Mouse (Mus musculus): ENCODE results near the gene Eif4e1b.
A peak's percentile ranks its signal among the peaks of the same experiment; 100 is the strongest.
"Not testable (repeated sequence)": the region's sequence is repeated elsewhere in the genome, so short reads cannot be mapped to it uniquely, and the experiment has no call there.

Gene Eif4e1b

DNA sequence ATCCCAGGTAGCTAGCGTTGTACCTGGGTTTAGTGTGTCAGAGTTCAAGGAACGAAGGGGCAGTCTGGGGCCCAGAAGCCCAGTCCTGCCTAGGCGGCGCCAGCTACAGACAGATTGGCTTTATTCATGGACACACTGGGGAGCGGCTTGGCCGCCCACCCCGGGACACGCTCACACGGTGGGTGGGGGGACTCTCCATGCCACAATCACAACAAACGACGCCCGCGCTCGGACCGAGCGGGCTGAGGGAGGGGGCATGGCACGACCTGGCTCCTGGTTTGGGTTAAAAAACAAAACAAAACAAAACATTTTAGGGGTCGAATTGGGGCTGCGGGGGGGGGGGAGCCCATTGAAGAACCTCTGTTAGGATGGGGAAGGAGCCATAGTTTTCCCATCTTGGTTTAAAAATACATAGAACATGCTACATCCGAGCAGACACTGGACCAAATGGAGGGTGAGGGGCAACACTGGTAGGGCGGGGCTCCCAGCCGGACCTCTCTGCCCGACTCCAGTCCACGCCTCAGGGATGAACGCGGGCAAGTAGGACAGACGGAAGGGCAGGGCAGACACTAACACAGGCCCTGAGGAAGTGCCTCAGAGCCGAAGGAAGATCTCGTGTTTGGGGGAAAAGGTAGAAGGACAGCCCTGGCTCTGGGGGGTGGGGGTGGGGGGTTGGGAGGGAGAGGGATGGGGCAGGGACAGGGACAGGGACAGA lies 24.9 kb upstream of the Eif4e1b start:
- no peak for DNase-seq (ENCODE audit: extremely low read depth, insufficient read length, low spot score)

DNA sequence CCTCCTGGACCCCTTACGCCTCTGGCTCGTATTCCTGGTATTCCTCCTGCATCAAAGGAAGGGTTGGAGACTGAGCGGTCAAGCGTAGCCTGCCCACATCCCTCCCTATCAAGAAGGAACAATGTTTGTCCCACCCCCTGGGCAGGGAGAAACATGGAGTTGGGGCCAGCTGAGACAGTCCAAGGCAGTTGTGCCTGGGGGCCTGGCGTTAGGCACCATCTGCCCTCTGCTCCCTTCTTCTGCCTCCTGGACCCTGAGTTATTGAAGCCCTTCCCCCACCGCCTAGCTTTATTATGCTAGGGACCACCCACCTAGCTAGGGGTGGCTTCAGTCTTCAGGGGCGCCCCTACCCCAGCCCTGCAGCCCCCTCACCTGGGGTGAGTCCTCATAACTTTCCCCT lies 24.3 kb upstream of the Eif4e1b start:
- no peak for DNase-seq (ENCODE audit: extremely low read depth, insufficient read length, low spot score)

DNA sequence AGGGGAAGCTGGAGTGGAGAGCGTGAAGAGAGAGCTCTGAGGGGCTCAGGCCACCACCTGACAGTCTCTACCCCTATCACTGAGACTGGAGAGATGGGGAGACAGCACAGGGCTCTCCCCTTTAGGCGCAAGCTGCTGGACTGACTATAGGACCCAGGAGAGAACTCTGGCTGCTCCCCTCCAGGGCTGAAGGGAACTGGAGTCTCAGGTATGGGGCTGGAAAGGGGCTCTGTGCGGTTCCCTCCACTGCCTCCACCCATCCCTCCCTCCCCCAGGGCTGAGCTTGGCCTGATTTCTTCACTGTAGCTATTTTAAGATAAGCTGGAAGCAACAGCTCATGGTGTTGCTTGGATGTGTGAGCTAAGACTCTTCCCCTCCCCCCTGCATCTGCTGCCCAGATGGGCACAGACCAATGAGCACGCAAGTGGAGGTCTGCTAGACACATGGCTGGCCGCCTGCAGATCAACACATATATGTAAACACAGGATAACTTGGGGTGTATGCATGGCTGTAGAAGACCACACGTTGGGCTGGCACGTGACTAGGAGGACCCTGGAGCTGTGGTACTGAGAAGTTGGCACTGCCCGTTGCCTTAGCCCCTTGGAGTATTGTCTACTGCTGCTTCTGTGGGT lies 23.5 kb upstream of the Eif4e1b start:
- no peak for DNase-seq (ENCODE audit: extremely low read depth, insufficient read length, low spot score)

DNA sequence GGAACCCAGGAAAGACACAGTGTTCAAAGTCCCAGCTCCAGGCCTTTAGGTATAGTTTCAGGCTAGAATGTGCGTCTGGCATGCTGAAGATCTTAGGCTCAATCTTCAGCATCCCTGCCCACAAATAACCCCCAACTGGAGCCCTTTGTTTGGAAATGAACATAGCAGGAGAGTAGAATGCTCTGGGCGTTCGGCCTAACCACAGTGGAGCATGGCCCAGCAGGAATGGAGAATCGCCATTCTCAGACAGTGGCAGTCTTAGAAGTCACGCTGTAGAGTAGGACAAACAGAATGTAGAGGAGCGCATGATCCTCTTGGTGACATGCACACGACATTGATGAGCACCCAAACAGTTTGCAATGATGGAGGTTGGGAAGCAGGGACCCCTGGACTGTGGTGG lies 22.9 kb upstream of the Eif4e1b start:
- DNase-seq (ENCODE audit: extremely low read depth, insufficient read length, low spot score), result no peak

DNA sequence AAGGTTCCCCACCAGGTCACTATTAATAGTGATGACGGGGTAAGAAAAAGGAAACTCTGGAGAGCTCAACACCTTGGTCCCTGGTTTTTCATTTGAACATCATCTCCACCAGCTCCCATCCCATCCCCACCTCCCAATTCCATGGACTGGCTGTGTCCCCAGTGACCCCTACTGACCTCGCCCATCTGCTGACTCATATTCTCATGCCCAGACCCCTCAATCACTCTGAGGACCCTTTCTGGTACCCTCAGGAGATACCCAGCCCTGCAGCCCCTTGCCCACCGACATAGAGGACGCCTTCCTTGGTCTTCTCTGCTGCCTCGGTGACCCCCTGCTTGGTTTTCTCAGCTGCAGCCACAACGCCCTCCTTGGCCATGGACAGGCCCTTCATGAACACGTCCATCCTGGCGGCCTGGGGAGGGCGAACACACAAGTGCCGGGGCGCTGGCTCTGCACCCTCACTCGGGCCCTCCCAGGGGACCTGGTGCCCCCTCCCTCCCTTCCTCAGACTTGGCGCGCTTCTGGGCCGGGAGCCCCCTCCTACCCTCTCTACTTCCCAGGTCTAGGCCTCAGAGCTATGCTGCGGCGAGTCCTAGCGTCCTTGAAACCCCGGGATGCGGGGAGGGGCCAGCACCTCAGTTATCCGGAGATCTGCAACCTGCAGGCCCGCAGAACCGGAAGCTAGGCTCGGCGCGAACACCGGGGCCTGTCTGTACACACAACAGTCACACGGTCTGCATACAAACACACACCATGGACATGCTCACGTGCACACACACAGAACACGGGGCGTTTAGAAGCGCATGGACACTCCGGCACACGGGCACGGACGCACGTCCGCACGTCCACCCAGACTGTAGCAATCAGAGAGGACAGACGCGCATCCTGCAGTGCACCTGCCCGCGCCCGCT lies 18.3 kb upstream of the Eif4e1b start:
- no peak for DNase-seq (ENCODE audit: extremely low read depth, insufficient read length, low spot score)

DNA sequence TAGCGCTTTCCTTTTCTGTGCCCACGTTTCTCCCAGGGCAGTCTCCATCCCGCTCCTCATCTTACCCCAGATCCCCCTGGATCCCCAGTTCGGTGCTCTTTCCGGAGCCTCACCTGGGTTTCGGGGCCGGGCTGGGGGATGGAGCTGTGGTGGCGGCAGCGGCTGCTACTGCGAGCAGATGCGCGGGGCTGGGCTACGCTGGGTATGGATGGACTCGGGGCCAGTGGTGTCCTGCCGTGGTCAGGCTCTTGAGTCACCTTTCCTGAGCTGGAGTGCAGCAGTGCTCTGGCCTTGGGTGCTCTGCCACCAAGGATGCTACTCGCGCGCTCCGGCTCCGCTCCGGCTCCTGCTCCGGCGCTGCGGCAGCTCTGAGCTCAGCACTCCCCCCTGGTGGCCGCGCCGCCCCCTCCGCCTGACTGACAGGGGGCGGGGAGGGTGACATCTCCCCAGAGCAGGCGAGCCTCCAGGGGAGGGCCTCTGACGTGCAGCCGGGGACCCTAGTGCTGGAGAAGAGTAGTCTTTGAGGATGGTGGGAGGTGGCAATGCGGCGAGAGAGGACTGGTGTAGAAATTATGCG lies 17.5 kb upstream of the Eif4e1b start, which contains the start of gene Sncb:
Gene Sncb (minus strand): TSS at position 404 of the 577 bp plus-strand sequence.
- DNase-seq (ENCODE audit: extremely low read depth, insufficient read length, low spot score), result no peak

DNA sequence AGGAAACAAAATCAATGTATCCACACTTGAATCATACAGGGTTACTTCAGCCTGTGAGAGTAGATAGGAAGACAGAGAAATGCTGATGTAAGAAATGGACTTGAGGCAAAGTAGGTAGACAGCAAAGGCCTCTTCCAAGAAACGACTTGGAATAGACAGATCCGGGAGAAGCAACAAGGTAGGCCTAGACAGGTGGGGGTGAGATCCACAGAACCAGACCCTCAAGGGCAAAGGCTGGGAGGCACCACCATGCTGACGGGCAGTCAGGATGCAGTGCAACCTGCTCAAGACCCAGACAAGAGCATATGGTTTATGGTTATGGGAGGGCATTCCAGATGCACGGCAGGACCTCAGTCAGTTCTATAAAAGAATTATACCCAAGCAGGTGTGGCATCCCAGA lies 16.8 kb upstream of the Eif4e1b start:
- DNase-seq (ENCODE audit: extremely low read depth, insufficient read length, low spot score), result no peak

DNA sequence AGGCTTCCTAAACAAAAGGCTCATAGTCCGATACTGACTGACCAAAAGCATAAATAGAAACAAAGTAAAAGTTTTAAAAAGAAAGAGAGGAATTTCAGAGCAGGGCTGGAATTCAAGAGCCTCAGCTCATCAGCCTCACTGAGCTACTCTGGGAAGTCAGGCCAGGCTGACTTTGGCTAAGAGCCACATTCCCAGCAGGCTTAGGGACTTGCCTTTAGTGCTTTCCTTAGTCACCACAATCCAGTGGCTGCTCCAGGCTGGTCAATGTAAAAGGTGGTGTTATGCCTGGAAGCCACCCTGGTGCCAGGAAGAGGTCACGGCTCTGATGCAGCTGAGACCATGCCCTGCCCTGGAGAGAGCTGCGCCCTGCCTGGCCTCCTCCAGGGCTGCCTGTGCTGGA lies 3.2 kb upstream of the Eif4e1b start:
- no peak for DNase-seq (ENCODE audit: extremely low read depth, insufficient read length, low spot score)

DNA sequence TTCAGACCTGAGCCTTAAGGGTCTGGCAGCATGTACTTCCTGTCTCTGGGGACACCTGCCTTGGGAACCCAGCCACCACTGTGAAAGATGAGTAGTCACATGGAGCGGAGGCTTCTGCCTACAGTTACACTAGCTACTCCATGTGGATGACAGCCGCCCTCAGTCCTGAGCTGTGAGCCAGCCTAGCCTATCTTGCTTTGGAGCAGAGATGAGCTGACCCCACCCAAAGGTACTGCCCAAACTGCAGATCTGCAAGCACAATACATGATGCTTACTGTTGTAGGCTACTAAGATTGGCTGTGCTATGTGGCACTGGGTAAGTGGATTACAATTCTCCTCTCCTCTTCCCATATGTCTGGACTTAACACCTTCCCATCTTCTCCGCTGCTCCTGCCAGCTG lies 2.7 kb upstream of the Eif4e1b start:
- no peak for DNase-seq (ENCODE audit: extremely low read depth, insufficient read length, low spot score)

DNA sequence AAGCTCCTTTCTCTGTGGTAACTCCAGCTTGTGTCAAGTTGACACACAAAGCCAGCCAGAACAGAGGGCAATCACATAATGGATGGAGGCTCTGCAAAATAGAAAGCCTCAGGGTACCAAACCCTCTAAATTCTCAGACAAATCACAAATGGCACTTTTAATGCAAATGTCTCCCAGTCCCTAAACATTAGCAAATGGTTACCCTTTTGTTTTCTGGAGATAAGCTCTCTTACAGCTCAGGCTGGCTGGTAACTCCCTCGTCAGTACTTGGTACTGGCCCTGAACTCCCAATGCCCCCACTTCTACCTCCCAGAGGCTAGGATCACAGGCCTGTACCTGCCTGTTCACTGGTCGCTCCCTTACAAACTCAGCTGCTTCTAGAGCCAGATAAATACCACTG lies 563 bp upstream of the Eif4e1b start:
- DNase-seq (ENCODE audit: extremely low read depth, insufficient read length, low spot score), result no peak

DNA sequence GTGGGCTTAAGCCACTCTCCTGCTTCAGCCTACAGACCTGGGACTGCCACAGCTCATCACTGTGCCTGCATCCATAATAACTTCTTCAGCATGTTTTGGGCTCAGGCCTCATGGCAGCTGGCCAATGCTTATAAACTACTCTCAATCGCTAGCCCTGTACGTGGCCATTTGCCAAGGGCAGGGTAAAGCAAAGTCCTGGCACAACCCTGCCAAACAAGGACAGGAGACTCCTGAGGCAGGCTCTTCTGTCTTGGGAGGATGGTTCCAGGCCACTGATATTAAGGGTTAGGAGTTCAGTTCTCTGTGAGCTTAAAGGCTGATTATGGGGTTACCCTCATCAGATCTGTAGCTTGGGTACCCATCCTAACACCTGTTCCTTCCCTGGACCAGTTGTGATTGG lies 3.8 kb downstream of the Eif4e1b start:
- DNase-seq (ENCODE audit: extremely low read depth, insufficient read length, low spot score), result not testable (repeated sequence)

DNA sequence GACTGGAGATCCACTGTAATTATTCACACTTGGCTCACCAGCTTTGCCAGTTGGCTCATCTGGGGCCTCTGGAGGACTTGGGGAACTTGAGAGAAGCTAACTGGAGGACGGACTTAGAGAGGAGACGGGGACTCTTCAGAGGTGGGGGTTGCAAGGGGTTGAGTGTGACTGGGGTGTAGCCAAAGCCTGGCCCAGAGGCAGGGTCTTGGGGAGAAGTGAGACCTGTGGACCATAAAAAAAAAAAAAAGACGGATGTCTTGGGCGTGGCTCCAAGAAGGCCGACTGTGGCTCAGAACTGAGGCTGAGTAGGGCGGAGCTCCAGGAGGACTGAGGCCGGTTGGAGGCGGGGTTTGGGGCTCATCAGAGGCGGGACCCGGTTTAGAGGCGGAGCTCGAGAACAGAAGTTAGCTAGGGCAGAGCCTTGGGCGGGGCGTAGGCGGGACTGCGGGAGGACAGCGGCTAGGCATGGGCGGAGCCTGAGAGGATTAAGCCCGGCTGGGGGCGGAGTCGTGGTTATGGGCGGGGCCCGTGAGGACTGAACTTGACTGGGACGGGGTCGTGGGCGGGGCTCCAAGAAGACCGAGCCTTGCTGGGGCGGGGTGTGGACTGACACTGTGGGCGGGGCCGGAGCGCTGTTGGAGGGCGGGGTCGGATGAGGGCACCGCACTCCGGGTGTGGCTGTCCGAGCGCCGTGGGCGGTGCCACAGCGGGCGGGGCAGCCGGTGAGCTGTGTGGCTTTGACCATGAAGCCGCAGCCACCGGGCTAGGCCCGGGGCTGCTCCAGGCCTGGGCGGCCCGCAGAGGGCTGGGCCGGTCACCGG lies 5.2 kb downstream of the Eif4e1b start, which contains the start of gene Tspan17:
Gene Tspan17 (plus strand): TSS at position 638 of the 821 bp plus-strand sequence.
- peak; percentile 100 for DNase-seq (ENCODE audit: extremely low read depth, insufficient read length, low spot score)

DNA sequence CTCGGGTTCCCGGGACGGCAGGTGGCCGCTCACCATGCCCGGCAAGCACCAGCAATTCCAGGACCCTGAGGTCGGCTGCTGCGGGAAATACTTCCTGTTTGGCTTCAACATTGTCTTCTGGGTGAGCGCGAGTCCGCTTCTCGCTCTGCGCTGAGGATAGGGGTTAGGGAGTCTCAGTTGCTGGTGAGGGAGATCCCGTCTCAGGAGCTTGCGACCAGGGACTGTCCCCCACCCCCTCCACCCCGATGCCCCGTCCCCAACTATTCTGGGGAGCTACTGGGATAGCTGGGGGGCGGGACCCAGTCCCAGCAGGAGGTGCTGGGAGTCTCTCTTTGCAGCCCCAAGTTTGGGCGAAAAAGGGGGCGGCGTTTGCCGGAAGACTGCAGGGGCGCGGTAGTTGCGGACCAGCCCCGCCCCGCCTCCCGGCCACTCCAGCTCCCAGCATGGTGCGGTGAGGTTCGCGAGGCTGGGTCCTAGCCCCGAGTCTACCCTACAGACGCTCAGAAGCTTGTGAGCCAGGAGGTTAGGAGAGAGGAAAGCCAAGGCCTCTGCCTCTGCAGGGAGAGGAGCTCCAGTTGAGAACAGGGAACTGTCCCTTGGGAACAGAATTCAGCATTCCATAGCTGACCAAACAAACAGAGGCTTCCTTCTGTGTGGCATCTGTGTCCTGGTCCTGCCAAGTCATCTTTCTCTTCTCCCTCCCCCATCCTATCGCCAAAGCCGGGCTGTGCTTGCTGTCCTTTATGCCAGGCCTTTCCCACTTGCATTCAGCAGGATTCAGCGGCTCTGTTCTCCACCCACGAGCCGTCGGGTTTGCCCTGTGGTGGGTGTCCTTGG lies 6.0 kb downstream of the Eif4e1b start:
- peak; percentile 91 for DNase-seq (ENCODE audit: extremely low read depth, insufficient read length, low spot score)

DNA sequence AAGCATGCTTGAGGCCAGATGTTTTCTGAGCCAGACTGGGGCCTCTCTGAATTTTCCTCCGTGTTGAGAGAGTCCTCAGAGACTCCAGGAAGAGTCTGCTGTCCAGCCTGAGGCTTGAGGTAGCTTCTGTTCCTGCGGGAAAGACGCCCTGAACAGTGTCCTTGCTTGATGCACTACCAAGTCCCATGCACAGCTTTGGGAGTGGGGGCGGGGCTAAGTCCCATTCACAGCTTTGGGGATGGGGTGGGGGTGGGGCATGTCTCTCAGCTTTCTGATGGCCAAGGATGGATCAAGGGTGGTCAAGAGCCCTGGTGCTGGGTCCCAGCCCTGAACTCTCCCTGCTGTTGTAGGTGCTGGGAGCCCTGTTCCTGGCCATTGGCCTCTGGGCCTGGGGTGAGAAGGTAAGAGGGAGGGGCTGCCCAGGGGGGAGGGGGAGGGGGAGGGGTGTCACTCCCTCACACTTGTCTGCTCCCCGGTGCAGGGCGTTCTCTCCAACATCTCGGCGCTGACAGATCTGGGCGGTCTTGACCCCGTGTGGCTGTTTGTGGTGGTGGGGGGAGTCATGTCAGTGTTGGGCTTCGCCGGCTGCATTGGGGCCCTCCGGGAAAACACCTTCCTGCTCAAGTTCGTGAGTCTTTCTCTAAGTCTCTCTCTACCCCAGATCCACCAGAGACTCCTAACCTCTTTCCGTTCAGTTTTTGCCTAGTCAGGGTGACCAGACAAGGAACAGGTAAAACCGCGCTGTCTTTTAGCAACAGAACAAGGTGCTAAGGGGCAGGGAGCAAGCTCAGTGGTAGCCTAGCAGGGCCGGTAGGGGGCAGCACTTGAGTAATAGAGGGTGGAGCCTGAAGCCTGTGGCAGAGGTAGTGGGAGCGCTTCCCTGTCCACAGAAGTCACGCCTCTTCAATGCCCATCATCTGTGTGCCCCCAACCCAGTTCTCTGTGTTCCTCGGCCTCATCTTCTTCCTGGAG lies 8.7 kb downstream of the Eif4e1b start:
- no peak for DNase-seq (ENCODE audit: extremely low read depth, insufficient read length, low spot score)

DNA sequence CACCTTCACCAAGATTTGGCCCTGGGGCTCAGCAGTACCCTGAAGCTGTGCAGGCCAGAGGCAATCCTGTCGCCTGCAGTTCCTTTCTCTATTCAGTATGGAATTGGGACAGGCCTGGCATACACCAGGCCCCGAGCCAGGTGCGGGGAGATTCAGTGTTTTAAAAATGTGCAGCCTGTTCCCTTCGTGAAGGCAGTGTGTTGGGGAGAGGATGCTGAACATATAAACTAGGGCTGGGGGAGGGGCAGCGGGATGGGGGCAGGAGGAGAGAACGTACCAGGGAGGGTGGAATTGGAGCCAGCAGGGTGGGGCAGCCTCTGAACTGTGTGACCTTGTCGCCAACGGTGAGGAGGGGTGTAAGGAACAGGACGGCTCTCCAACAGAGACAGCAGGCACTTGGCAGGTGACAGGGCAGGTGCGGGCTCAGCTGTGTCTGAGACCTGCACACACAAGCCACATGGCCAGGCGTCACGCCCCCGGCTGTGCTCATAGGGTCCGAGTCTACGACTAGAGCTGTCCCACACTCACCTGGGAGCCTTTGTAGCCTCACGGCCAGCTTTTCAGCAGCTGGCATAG lies 10.3 kb downstream of the Eif4e1b start:
- DNase-seq (ENCODE audit: extremely low read depth, insufficient read length, low spot score), result no peak

DNA sequence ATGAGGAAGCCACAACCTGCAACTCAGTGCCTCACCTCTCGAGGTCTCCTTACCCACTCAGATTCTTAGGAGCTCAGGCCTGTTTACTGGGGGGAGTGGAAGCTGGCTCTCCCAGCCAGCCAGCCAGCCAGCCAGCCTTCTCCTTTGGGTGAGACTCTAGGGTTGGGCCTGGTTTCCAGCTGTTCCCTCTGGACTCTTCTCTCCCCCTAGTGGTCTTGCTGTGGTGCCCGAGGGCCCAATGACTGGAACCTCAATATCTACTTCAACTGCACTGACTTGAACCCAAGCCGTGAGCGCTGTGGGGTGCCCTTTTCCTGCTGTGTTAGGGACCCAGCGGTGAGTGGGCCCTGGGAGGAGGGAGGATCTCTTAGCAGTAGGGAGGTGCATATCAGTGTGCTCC lies 11.0 kb downstream of the Eif4e1b start:
- DNase-seq (ENCODE audit: extremely low read depth, insufficient read length, low spot score), result no peak

DNA sequence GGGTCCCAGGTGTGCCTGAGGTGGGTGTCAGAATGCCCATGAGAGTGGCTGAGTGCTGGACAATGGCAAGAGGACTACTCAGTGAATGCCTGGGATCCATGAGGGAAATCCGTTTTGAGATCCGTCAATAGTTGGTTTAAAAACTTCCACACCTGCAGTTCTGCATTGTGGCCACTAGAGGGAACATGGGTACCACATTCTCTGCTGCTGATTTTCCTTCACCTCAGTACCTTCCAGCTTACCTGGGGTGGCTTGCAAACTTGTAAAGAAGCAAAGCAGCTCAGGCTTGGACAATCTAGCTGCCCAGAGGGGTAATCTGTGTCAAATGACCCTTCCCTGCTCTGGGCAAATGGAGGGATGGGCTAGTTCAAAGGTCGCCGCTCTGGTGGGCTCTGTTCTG lies 13.6 kb downstream of the Eif4e1b start:
- no peak for DNase-seq (ENCODE audit: extremely low read depth, insufficient read length, low spot score)

Measured in 3134 (cell line).